Mouse (Mus musculus) kidney, adult 2 months (tissue): ENCODE results near the gene Pde8b.

Experiments used
- CTCF ChIP-seq: fragments of 200-500 bp; conservative IDR thresholded peaks from 2 replicates; pipeline ENCODE4 v1.5.1; 2011; ENCODE audit warnings: low read depth, mild to moderate bottlenecking, control low read depth, low read length, moderate library complexity, mixed read lengths; ENCODE audit not compliant: insufficient read depth, insufficient read length
- POLR2A ChIP-seq: fragments of 200-500 bp; IDR thresholded peaks from one replicate; pipeline ENCODE4 v1.6.1; 2011; ENCODE audit warnings: low read depth, low read length, control low read depth

DNA sequence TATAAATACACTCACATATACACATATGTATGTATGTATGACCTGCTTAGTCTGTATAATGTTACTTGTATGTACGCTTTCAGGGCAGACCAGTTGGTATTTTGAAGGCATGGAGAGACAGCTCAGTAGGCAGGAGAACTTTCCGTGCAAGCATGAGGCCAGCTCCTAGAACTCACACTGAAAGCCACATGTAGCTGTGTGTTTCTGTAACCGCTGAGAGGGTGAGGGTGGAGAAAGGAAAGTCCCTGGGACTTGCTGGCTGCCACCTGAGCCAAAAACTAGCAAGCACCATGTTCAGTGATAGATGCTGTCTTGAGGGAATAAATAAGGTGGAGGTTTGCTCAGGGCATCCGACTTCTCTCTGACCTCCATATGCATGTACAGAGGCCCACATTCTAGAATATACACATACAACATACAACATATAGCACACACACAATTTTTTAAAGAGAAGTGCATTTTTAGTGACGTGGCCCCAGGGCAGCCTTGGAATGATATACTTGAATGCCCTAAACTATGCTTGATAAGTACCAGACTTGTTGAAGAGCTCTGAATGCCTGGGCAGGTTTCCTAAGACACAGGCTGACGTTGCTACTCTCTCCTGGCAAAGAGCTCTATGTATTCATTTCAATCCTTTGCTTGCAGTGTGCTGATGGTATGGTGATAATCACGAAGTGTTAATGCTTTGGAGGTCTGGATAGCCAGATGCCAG is 238.4 kb downstream of the Pde8b start:
- no peak for TF ChIP-seq CTCF
- no peak for TF ChIP-seq POLR2A
